Mouse (Mus musculus) adrenal gland, postnatal 36 days (tissue): ENCODE results near the gene Nck2. TPM values are rescaled to one million over a fixed set of nuclear protein-coding genes. Genes with fewer than 3 reads are reported as not detected.

ENCODE experiments used
- DNase-seq, 2 experiments: peaks; one replicate each; pipeline ENCODE4 v3.0.0; 2021; ENCODE audit warnings: mixed read lengths in 1 of 2
- total RNA-seq, 2 experiments: library from RNA; stranded (reverse); gene quantifications; 2 replicates each; pipeline ENCODE4 v1.2.3; 2021

Nck2 gene
- total RNA-seq, 2 experiments from 2014 or later, result 29.7 to 32.9 TPM

DNA sequence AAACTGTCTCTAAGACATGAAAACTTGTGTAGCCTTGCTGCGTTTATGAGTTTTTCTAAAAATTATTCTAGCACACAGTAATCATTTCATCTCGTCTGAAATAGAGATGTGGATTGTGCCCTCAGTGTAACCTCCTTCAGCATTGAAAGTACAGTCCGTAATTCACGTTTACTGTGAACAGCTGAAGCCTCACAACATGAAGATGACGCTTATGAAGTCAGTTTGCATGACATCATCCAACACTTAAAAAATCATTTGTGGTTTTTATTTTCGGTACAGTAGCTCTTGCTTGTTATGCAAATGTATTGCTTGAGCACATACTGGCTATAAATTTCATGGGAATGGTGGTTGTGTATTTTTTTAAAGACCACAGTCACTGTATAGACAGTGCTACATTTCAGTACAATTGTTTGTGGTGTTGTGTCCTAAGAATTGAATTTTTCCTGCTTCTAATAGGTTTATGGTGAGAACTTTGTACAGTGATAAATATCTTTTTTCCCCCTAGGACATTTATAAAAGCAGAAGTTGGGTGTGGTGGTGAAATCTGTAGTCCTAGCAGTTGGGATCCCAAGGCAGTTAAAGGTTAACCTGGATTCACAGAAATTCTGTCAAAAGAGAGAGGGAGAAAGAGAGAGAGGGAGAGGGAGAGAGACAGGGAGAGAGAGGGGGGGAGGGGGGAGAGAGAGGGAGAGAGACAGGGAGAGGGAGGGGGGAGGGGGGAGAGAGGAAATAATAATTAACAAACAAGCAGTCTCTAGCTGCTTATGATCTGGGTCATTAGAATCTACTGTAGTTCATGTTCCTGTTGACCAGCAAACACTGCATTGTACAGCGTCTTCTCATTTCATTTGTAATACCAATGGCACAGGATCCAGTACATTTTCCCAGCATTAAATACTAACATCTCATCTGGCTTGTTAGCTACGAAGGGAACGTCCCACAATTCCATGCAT, 14.2 kb upstream of the Nck2 start:
- no peak for DNase-seq

GRCm38 (mm10) chr1:43433853-43434252, 10.5 kb upstream of the Nck2 start:
- DNase-seq, result no peak

- DNase-seq, result no peak
These were observed 7.8 kb upstream of the Nck2 start for GRCm38 (mm10) chr1:43436554-43436953.

GRCm38 (mm10) chr1:43439261-43439660, 5.1 kb upstream of the Nck2 start:
- DNase-seq, result no peak

DNA sequence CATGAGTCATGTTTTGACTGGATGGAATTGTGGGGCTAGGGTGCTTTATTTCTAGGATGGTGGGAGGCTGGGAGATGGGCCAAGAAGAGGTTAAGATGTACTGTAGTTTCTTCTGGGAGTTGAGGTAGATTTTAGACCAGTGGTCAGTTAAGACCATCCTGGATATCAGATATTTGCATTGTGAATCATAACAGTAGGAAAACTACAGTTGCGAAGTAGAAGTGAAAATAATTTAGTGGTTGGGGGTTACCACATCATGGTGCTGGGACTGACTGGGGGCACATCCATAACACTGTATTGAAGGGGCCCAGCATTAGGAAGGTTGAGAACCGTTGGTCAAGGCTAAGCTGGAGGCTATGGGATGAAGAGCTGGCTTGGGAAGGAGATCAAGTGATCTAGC, 1.8 kb upstream of the Nck2 start:
- no peak for DNase-seq

GRCm38 (mm10) chr1:43445170-43446088, 1.1 kb downstream of the Nck2 start:
- DNase-seq, result peak; percentile 88 to 93

GRCm38 (mm10) chr1:43446089-43446533, 1.7 kb downstream of the Nck2 start:
- peak; percentile 82 to 86 for DNase-seq

GRCm38 (mm10) chr1:43446731-43447601, 2.6 kb downstream of the Nck2 start:
- DNase-seq, result peak; percentile 81 to 83

- no peak for DNase-seq
These were observed 3.4 kb downstream of the Nck2 start for GRCm38 (mm10) chr1:43447602-43448287.

DNA sequence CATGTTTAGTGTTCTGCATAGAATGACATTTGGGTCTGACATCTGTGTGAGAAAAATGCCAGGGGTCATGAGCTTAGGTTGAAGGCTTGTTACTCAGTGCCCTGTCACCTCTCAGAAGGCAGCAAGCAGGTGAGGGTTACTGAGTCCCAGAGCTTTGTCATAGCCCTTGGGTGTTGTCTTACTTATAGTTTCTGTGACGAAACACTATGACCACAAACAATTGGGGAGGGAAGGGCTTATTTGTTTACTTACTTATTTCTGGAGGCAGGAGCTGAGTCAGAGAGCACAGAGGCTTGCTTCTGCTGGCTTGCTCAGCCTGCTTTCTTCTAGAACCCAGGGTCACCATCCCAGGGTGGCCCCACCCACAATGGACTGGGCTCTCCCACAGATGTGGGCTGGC, 6.4 kb downstream of the Nck2 start:
- DNase-seq, result no peak

DNA sequence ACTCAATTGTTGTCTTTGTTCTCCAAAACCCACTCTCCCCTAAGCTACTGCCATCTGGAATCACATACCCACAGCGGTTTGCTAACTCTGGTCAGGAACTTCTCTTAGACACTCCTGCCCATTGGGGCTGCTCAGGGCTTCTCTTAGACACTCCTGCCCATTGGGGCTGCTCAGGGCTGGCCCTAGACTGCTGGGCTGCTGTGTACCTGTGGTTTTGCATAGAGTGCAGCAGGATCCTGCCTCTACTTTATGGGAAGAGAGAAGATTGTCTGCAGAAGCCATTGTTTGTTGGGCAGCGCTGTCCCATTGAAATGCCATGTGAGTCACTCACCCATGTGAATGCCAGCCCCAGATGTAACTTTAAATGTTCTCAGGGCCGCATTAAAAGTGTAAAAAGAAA, 9.3 kb downstream of the Nck2 start:
- peak in 1 of 2 experiments; percentile 45 for DNase-seq

GRCm38 (mm10) chr1:43454741-43455140, 10.4 kb downstream of the Nck2 start:
- DNase-seq, result no peak

DNA sequence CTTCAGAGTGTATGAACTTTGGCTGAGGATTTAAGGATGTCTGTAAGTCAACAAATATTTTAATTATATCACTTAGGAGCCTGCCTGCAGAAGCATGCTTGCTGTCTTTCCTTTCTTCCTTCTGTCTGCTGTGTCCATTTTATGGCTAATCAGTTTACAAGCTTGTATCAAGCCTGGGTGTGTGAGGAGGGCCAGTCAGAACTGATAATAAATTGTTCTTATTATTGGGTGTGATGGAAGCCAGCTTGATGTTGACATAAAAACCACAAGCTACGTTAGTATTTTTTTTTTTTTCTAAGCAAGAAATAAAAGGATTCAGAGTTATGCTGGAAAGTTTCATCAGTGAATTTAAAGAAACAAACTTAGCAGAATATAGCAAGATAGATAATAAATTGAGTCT, 10.8 kb downstream of the Nck2 start:
- DNase-seq, result no peak

DNA sequence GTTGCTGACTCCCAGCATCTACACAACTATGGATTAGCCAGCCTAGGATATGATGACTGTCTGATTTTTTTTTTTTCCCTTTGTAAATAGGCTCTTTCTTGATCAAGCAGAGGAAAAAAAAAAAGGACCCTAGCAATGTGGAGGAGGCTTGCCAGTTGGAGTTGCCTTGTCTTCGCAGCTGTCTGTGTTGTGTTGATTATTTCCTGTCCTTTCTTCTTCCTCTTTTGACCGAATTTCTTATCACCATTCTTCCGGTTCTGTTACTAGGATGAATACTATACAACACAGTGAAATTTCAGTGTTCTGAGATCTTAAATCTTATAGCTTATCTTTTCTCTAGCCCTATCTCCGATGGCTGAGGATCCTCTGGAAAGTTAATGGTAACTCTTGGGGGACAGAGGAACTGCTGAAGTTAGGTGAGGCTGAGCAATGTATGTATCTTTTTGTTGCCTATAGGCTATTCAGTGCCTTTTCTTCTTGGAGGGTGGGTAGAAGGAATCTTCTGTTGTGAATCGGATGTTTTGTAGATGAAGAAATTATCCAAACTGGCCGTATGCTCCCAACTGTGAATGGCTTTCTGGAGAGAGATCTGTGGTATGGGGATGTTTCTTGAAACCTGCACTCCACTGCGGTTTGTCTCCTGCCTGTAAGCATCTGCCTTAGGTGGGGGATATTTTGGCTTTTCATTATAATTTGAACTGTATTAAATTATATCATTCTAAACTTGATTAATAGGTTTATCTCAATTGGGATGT, 12.8 kb downstream of the Nck2 start:
- no peak for DNase-seq

DNA sequence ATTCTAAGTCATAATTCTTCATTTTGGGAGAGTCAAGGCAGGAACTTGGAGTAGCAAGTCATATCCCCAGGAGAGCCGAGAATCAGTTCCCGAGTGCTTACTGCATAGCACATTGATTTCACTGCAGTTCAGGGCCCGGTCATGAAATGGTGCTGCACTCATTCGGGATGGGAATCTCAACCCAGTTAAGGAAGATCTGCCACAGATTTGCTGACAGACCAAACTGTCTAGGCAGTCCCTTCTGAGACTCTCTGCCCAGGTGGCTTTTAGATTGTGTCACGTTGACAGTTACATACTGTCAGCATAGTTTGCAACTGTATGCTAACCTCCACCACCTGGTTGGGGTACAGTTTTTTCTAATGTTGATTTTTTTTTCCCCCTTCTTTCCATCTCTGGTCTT, 16.1 kb downstream of the Nck2 start:
- DNase-seq, result no peak

- peak; percentile 21 to 23 for DNase-seq
These were observed 18.3 kb downstream of the Nck2 start for GRCm38 (mm10) chr1:43462666-43463065.

DNA sequence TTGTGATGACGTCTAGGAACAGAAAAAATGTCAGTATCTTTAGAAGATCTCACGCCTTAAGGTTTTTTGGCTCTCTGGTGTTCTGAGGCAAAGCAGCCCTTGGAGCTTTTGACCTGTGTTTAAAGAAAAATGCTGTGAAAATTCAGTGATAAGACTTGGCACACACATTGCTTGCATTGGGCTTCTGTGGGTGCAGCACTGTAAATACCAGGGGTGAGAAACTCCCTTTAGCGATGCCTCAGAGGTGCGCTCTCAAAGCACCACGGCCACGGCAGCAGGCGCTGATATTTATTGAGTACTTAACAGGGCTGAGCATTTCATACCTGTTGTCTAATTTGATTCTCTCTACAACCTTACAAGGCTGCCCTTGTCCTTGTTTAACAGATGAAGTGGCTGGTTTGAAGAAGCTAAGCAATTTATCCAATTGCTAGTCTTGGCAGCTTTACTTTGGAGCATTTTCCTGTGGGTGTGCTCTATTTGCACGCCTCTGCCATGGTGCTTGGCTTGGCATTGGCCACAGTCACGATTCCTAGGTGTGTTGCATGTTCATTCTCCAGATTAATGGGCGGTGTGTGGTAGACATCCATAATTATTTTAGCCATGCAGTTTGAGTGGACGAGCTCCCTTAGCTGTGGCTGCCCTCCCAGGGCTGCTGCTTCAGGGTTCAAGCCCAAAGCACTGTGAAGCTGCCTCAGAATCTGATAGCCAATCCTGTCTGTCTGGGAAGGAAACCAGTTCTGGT, 19.7 kb downstream of the Nck2 start:
- no peak for DNase-seq

- no peak for DNase-seq
These were observed 20.6 kb downstream of the Nck2 start for GRCm38 (mm10) chr1:43464976-43465375.

DNA sequence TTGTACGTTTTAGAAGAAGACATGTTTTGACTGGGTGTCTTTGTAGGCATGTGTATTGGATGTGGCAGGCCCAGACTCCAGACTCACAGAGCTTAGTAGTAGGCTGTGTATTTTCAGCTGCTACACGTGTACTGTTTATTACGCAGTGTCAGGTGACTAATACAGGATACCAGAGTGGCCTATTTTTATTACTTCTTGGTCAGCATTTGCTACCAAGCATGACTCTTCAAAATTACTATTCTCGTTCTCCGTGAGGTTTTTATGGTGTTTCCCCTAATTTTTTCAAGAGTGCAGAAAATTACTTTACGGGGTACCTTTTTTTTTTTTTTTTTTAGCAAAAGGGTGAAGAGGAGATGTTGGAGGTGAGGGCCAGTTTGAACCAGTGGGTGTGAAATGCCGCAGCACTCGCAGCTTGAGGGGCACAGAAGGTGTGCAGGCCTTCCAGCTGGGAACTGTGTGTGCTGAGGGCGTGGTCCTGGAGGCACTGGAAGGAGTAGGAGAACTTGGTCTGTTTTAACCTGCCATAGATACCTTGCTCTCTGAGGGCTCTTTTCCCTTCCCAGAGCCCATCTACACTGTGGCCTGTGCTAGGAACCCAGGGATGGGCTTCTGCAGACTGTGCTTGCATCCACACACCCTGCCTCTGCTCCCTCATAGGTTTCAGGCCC, 21.7 kb downstream of the Nck2 start:
- no peak for DNase-seq
